Mouse (Mus musculus) heart, adult 2 months (tissue): ENCODE data around the gene Atf2.
A peak's percentile ranks its signal among the peaks of the same experiment; 100 is the strongest.

ENCODE experiments used
- CTCF ChIP-seq: fragments of 200-600 bp; IDR thresholded peaks from 2 replicates; pipeline ENCODE4 v1.8.1; 2022; ENCODE audit warnings: antibody characterized with exemption, mild to moderate bottlenecking, moderate library complexity
- EP300 ChIP-seq: fragments of 200-500 bp; IDR thresholded peaks from 2 replicates; pipeline ENCODE4 v1.6.1; 2011; ENCODE audit warnings: low read depth, low read length, control low read depth; ENCODE audit not compliant: insufficient read depth
- POLR2A ChIP-seq: fragments of 200-500 bp; IDR thresholded peaks from 2 replicates; pipeline ENCODE4 v1.6.1; 2011; ENCODE audit warnings: mild to moderate bottlenecking, low read depth, low read length, control low read depth; ENCODE audit not compliant: insufficient read depth

DNA sequence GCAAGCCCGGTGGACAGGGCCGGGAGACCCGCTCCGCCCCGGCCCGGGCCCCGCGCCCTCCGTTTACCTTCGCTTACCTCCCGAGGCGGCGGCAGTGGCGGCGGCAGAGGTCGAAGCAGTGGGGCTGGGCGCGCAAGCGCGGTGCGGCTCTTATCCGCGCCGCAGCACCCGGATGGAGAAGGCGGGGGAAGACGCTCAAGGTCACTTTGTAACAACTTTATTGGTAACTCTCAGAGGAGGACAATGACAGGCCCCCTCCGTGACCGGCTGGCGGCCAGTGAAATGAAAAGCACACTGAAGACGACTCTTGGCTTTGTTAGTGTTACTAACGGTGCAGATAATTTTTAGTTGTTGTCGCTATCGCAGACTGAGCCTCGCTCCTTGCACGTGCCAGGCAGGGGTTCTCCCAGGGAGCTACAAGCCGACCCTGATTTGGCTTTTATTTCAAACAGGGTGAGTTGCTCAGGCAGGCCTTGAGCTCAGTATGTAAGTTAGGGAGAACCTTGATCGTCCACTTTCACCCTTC is 18.8 kb upstream of the Atf2 start, which contains the start of gene Atp5g3:
- peak; percentile 83 for TF ChIP-seq POLR2A
- peak; percentile 84 for TF ChIP-seq EP300
- peak; percentile 28; the same call in 1 of the 2 replicates for TF ChIP-seq CTCF
